Mouse (Mus musculus) layer of hippocampus, adult 11-12 months (tissue): ENCODE data around the gene S100a13.

Experiments
- DNase-seq: peaks from one replicate; pipeline ENCODE4 v3.0.0; 2022; ENCODE audit warnings: low spot score

S100a13 gene

DNA sequence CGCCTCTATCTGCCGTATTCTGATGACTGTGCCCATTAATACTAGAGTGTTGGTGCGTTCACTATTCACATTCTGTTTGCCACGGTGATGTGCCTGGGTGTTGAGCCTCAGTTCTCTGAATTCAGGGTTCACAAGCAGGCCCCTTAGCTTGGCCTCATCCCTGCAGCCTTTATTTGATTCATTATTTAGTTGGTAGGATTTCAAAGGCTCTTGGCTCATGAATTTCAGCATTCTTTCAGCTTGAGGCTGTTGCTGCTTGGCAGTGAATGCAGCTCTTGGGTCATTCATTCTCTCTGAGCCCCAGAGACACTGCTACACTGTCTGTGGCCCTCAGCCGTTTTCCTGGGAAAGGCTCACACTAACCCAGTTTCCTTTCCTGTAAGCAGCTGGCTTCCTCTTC is 41.7 kb downstream of the S100a13 start:
- DNase-seq = peak; percentile 50

DNA sequence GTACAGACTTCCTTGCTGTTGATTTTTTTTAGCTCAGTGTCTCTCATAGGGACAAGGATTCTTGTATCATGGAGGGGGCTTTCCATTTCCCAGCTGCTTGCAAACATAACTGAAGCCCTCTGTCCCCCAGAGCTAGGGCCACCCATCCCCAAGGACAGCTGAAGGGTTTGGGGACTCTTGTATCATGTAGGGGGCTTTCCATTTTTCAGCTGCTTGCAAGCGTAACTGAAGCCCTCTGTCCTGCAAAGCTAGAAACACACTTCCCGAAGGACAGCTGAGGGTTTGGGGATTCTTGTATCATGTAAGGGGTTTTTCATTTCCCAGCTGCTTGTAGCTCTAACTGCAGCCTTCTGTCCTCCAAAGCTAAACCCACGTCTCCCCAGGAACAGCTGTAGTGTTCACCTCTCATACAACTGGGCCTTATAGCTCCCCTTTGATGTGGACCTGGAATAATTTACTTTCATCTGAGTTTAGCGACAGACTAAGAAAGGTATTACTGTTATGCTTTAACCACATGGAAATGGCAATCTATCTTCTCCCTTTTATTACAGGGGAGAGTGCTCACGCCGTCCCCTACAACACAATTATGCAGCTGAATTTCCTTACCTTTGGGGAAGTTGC is 45.9 kb downstream of the S100a13 start, which contains the start of gene S100a3:
Gene S100a3 (plus strand): TSS at position 571 of the 621 bp plus-strand sequence.
- no peak for DNase-seq
